Mouse (Mus musculus) cerebellum, postnatal 36 days (tissue): ENCODE measurements around the gene Nav2.

Experiments
- DNase-seq, 2 experiments: peaks; one replicate each; pipeline ENCODE4 v3.0.0; 2021 to 2022; ENCODE audit warnings: mixed read lengths in 2 of 2

Nav2 gene

GRCm38 (mm10) chr7:49369809-49370473 lies 461.4 kb downstream of the Nav2 start:
- peak in 1 of 2 experiments; percentile 34 for DNase-seq

GRCm38 (mm10) chr7:49371345-49371744 lies 462.8 kb downstream of the Nav2 start:
- DNase-seq = no peak

- DNase-seq = no peak
Measured at GRCm38 (mm10) chr7:49371972-49372371, 463.5 kb downstream of the Nav2 start.

- no peak for DNase-seq
Measured at GRCm38 (mm10) chr7:49373173-49373572, 464.7 kb downstream of the Nav2 start.

GRCm38 (mm10) chr7:49373661-49374060 lies 465.1 kb downstream of the Nav2 start:
- DNase-seq = no peak

- peak; percentile 40 to 48 for DNase-seq
Measured at GRCm38 (mm10) chr7:49375499-49375974, 467.0 kb downstream of the Nav2 start.

- no peak for DNase-seq
Measured at GRCm38 (mm10) chr7:49378608-49379007, 470.1 kb downstream of the Nav2 start.

GRCm38 (mm10) chr7:49380940-49381339 lies 472.4 kb downstream of the Nav2 start:
- DNase-seq = no peak

- DNase-seq = no peak
Measured at GRCm38 (mm10) chr7:49382884-49383283, 474.4 kb downstream of the Nav2 start.

GRCm38 (mm10) chr7:49388137-49388536 lies 479.6 kb downstream of the Nav2 start:
- no peak for DNase-seq

- no peak for DNase-seq
Measured at GRCm38 (mm10) chr7:49390312-49390711, 481.8 kb downstream of the Nav2 start.

GRCm38 (mm10) chr7:49390829-49391228 lies 482.3 kb downstream of the Nav2 start:
- no peak for DNase-seq

GRCm38 (mm10) chr7:49392180-49392579 lies 483.7 kb downstream of the Nav2 start:
- no peak for DNase-seq

- no peak for DNase-seq
Measured at GRCm38 (mm10) chr7:49392834-49393233, 484.3 kb downstream of the Nav2 start.

GRCm38 (mm10) chr7:49393857-49394256 lies 485.3 kb downstream of the Nav2 start:
- DNase-seq = no peak

- no peak for DNase-seq
Measured at GRCm38 (mm10) chr7:49396202-49396601, 487.7 kb downstream of the Nav2 start.

GRCm38 (mm10) chr7:49397441-49398003 lies 489.0 kb downstream of the Nav2 start:
- DNase-seq = peak in 1 of 2 experiments; percentile 45

GRCm38 (mm10) chr7:49398020-49398516 lies 489.6 kb downstream of the Nav2 start:
- no peak for DNase-seq

- peak; percentile 52 to 76 for DNase-seq
Measured at GRCm38 (mm10) chr7:49399314-49399713, 490.8 kb downstream of the Nav2 start.

- no peak for DNase-seq
Measured at GRCm38 (mm10) chr7:49400463-49400862, 491.9 kb downstream of the Nav2 start.

GRCm38 (mm10) chr7:49402526-49402925 lies 494.0 kb downstream of the Nav2 start:
- DNase-seq = no peak

- no peak for DNase-seq
Measured at GRCm38 (mm10) chr7:49407688-49408087, 499.2 kb downstream of the Nav2 start.

- DNase-seq = no peak
Measured at GRCm38 (mm10) chr7:49408625-49409024, 500.1 kb downstream of the Nav2 start.

- no peak for DNase-seq
Measured at GRCm38 (mm10) chr7:49409265-49409664, 500.7 kb downstream of the Nav2 start.
